Mouse (Mus musculus) liver, adult 2 months (tissue): ENCODE measurements at regions not wholly inside any gene's neighbourhood (a gene's known extent, or its start where the extent isn't known, plus 50 kb on each side); places are given as distances from the start of the nearest gene placed in this dataset.

Experiments used
- CTCF ChIP-seq: fragments of 200-500 bp; IDR thresholded peaks from 2 replicates; pipeline ENCODE4 v1.5.1; 2011; ENCODE audit warnings: low read depth, low read length, control low read depth
- POLR2A ChIP-seq: fragments of 200-500 bp; IDR thresholded peaks from 2 replicates; pipeline ENCODE4 v1.6.1; 2011; ENCODE audit warnings: low read length, control low read depth; ENCODE audit not compliant: insufficient read depth; ENCODE audit errors: extremely low read depth

- TF ChIP-seq POLR2A = no peak
- TF ChIP-seq CTCF = no peak
Observed at GRCm38 (mm10) chr1:125497006-125497405, 61.5 kb upstream of the Actr3 start.
